Mouse (Mus musculus): ENCODE measurements around the gene Oxld1. TPM values are rescaled to one million over a fixed set of nuclear protein-coding genes. Genes with fewer than 3 reads are reported as not detected.

The Oxld1 gene
- polyA plus RNA-seq (2017; shearing (Covaris generic)): 2.3 TPM

GRCm38 (mm10) chr11:120457772-120458751 lies at the start of gene Oxld1, which contains the start of gene Ccdc137:
Gene Oxld1 (minus strand): TSS chr11:120458068.
Gene Ccdc137 (plus strand): TSS chr11:120458115.

DNA sequence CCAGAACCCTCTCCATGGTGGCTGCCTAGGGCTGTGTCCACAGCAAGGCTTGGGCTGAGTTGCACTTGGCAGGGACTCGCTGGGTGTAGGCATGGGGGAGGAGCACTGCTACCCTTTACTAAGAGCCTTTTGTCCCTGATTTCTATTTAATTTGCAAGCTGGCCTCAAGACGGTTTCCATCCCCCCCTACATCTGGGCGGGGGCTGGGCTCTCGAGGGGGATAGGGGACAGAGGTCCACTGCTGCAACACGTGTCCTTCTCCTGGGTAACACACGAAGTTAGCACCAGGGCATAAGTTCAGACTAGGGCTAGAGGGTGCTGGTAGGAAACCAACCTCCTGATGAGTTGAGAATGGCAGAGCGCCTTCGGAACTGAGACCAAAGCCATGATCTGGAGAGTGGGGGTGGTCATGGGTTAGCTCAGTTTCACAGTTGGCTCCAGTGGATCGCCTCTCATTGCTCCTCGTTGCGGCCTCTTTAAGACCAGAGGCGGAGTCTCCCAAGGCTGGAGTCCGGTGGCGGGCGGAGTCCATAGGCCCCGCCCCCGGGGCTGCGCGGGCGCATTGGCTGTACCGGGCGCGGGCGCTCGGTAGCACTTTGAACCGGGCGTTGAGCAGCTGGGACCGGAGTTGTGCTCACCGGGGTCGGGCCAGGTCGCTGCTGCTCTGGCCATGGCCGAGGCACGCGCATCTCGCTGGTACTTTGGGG lies 33.6 kb upstream of the Oxld1 start, which contains the start of gene Slc25a10:
Gene Slc25a10 (plus strand): TSS at position 524 of the 707 bp plus-strand sequence.

DNA sequence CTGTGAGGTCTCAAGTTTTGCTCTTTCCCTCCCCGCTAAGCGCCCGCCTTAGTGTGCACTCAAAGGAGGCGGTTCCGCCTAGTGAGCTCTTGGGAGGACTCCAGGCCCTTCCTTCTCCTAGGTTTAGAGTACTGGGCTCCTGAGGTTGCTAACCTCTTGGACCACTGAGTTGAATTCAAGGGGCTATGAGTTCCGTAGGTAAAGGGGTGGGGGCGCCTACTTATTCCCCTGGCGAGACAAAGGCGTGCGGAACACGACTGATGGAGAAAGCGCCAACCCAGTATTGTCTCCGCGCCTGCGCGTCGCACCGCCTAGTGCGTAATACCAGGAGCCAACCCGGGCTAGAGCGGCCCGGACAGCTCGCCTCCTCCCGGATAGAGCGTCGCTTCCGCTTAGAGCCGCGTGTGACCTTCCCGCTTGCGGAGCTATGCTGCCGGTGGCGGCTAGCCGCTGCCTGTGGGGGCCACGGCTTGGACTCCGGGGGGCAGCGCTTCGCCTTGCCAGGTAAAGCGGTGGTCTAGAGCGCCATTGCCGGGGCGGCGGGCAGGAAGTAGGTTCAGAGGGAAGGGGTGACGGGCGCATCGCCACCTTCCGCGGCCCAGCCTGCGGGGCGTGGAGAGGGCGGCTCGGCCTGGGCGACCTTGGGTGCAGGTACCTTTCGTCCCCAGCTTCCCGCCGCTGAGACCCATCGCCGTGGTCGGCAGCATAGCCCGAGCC lies 26.6 kb upstream of the Oxld1 start, which contains the start of gene Mrpl12:
Gene Mrpl12 (plus strand): TSS at position 349 of the 717 bp plus-strand sequence.

DNA sequence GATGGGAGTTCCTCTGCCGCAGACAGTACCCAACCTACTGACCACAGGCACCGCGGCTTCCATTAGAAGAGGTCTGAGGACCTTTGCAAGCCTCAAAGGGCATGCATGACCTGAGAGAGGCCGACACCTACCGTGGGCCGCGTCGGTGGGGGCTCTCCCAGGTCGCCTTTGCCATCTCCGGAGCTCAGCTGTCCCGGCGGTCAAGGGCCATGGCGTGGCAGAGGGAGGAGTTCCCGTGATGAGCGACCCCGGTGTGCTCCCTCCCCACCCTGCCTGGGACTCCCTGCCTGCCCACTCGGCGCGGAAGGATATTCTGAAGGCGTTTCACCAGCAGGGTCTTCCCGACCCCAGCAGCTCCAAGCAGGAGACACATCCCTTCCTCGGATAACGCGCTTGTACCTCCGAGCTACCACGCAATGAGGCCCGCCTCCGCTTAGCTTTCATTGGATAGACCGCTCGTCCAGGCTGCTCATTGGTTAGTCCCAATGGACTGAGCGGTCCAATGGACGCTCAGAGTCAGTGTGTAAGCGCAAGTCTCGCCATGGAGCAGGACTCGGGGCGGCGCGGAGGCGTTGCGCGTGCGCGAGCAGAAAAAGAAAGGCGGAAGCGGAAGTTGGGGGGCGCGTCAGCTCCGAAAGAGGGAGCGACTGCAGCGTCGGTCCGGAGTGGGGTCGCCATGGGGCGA lies 9.3 kb upstream of the Oxld1 start, which contains the start of gene Arl16:
Gene Arl16 (minus strand): TSS at position 557 of the 685 bp plus-strand sequence.

DNA sequence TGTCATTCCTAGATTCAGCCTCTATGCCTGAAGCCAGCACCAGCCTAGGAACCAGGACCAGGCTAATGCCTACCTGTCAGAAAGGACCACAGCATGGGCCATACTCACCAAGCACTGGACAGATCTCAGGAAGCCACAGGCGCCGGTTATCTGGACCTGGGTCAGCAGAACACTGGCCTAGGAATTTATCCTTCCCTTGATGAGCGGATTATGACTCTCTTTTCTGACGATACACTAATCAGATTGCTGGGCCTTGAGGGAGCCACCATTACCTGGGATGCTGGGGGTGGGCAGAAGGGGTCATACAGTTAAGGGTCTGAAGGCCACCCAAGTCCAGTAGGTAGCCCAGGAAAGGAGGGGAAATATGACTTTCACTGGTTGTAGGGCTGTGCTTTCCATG lies 4.6 kb downstream of the Oxld1 start, which contains the start of gene Pde6g:
Gene Pde6g (minus strand): TSS at position 195 of the 400 bp plus-strand sequence.

GRCm38 (mm10) chr11:120442344-120442743 lies 15.5 kb downstream of the Oxld1 start, which contains the start of gene Tspan10:
Gene Tspan10 (plus strand): TSS chr11:120442644.

GRCm38 (mm10) chr11:120437152-120437856 lies 20.6 kb downstream of the Oxld1 start, which contains the start of gene Nploc4:
Gene Nploc4 (minus strand): TSS chr11:120437708.

Other genes with a start within 250 kb of the Oxld1 start
- gene Bahcc1, start 225.1 kb downstream of the Oxld1 start, polyA plus RNA-seq (2017; shearing (Covaris generic)): not detected
- gene Actg1, start 109.5 kb downstream of the Oxld1 start, polyA plus RNA-seq (2017; shearing (Covaris generic)): 1,734 TPM
- not detected for gene Fscn2, start 96.5 kb downstream of the Oxld1 start, polyA plus RNA-seq (2017; shearing (Covaris generic))
- gene Faap100, start 79.3 kb downstream of the Oxld1 start, polyA plus RNA-seq (2017; shearing (Covaris generic)): 24.8 TPM
- 56.3 TPM for gene Nploc4, start 20.4 kb downstream of the Oxld1 start, polyA plus RNA-seq (2017; shearing (Covaris generic))
- not detected for gene Tspan10, start 15.4 kb downstream of the Oxld1 start, polyA plus RNA-seq (2017; shearing (Covaris generic))
- 0.19 TPM for gene Pde6g, start 4.6 kb downstream of the Oxld1 start, polyA plus RNA-seq (2017; shearing (Covaris generic))
- gene Ccdc137, start within 50 bp of the Oxld1 start, polyA plus RNA-seq (2017; shearing (Covaris generic)): 24.3 TPM
- 11.5 TPM for gene Arl16, start 9.5 kb upstream of the Oxld1 start, polyA plus RNA-seq (2017; shearing (Covaris generic))
- gene Mrpl12, start 26.5 kb upstream of the Oxld1 start, polyA plus RNA-seq (2017; shearing (Covaris generic)): 43.3 TPM
- gene Slc25a10, start 33.8 kb upstream of the Oxld1 start, polyA plus RNA-seq (2017; shearing (Covaris generic)): 6.9 TPM
- not detected for gene Gcgr, start 72.6 kb upstream of the Oxld1 start, polyA plus RNA-seq (2017; shearing (Covaris generic))
- 80.5 TPM for gene Mcrip1, start 91.7 kb upstream of the Oxld1 start, polyA plus RNA-seq (2017; shearing (Covaris generic))
- gene Ppp1r27, start 93.1 kb upstream of the Oxld1 start, polyA plus RNA-seq (2017; shearing (Covaris generic)): not detected
- gene P4hb, start 115.2 kb upstream of the Oxld1 start, polyA plus RNA-seq (2017; shearing (Covaris generic)): 187 TPM
- 668 TPM for gene Arhgdia, start 123.6 kb upstream of the Oxld1 start, polyA plus RNA-seq (2017; shearing (Covaris generic))
- 272 TPM for gene Alyref, start 140.3 kb upstream of the Oxld1 start, polyA plus RNA-seq (2017; shearing (Covaris generic))
- gene Anapc11, start 140.4 kb upstream of the Oxld1 start, polyA plus RNA-seq (2017; shearing (Covaris generic)): 79.1 TPM
- not detected for gene Npb, start 150.4 kb upstream of the Oxld1 start, polyA plus RNA-seq (2017; shearing (Covaris generic))
- 242 TPM for gene Pcyt2, start 159.9 kb upstream of the Oxld1 start, polyA plus RNA-seq (2017; shearing (Covaris generic))
- 190 TPM for gene Sirt7, start 167.2 kb upstream of the Oxld1 start, polyA plus RNA-seq (2017; shearing (Covaris generic))
- gene Mafg, start 175.5 kb upstream of the Oxld1 start, polyA plus RNA-seq (2017; shearing (Covaris generic)): 23.3 TPM
- 1.1 TPM for gene Pycr1, start 185.7 kb upstream of the Oxld1 start, polyA plus RNA-seq (2017; shearing (Covaris generic))
- not detected for gene Myadml2, start 190.1 kb upstream of the Oxld1 start, polyA plus RNA-seq (2017; shearing (Covaris generic))
- not detected for gene Notum, start 203.1 kb upstream of the Oxld1 start, polyA plus RNA-seq (2017; shearing (Covaris generic))
- 141 TPM for gene Aspscr1, start 214.9 kb upstream of the Oxld1 start, polyA plus RNA-seq (2017; shearing (Covaris generic))

All from naive thymus-derived CD4-positive, alpha-beta T cell, adult 5 months (primary cell).